Mouse (Mus musculus) MN1 (cell line): ENCODE data around the gene Fam214a.
A peak's percentile ranks its signal among the peaks of the same experiment; 100 is the strongest.

Source experiments
- DNase-seq: peaks from one replicate; pipeline ENCODE4 v3.0.0-alpha.2; 2016; ENCODE audit warnings: low spot score

Gene Fam214a

GRCm38 (mm10) chr9:74952756-74953247 lies at the start of gene Fam214a:
Fam214a (plus strand) TSS chr9:74952884.
- peak; percentile 96 for DNase-seq

GRCm38 (mm10) chr9:74904866-74905508 lies 47.7 kb upstream of the Fam214a start:
- DNase-seq, result peak; percentile 75

- DNase-seq, result peak; percentile 11
These were observed 45.7 kb upstream of the Fam214a start for GRCm38 (mm10) chr9:74906951-74907350.

- DNase-seq, result peak; percentile 73
These were observed 43.4 kb upstream of the Fam214a start for GRCm38 (mm10) chr9:74909245-74909644.

- DNase-seq, result no peak
These were observed 42.4 kb upstream of the Fam214a start for GRCm38 (mm10) chr9:74910226-74910759.

- DNase-seq, result no peak
These were observed 41.3 kb upstream of the Fam214a start for GRCm38 (mm10) chr9:74911430-74911829.

GRCm38 (mm10) chr9:74911919-74912318 lies 40.8 kb upstream of the Fam214a start:
- no peak for DNase-seq

GRCm38 (mm10) chr9:74912619-74913376 lies 39.9 kb upstream of the Fam214a start:
- no peak for DNase-seq

- no peak for DNase-seq
These were observed 37.1 kb upstream of the Fam214a start for GRCm38 (mm10) chr9:74915611-74916010.

GRCm38 (mm10) chr9:74920450-74920849 lies 32.2 kb upstream of the Fam214a start:
- no peak for DNase-seq

GRCm38 (mm10) chr9:74921422-74921821 lies 31.3 kb upstream of the Fam214a start:
- DNase-seq, result no peak

GRCm38 (mm10) chr9:74922884-74923283 lies 29.8 kb upstream of the Fam214a start:
- no peak for DNase-seq

GRCm38 (mm10) chr9:74923291-74923977 lies 29.2 kb upstream of the Fam214a start:
- DNase-seq, result no peak

- no peak for DNase-seq
These were observed 27.4 kb upstream of the Fam214a start for GRCm38 (mm10) chr9:74925220-74925769.

- no peak for DNase-seq
These were observed 22.7 kb upstream of the Fam214a start for GRCm38 (mm10) chr9:74929981-74930423.

GRCm38 (mm10) chr9:74930653-74931052 lies 22.0 kb upstream of the Fam214a start:
- no peak for DNase-seq

- no peak for DNase-seq
These were observed 17.4 kb upstream of the Fam214a start for GRCm38 (mm10) chr9:74935289-74935688.

- no peak for DNase-seq
These were observed 14.9 kb upstream of the Fam214a start for GRCm38 (mm10) chr9:74937761-74938160.

- no peak for DNase-seq
These were observed 13.8 kb upstream of the Fam214a start for GRCm38 (mm10) chr9:74938670-74939534.

- DNase-seq, result no peak
These were observed 5.8 kb upstream of the Fam214a start for GRCm38 (mm10) chr9:74946713-74947402.
